Mouse (Mus musculus) stomach, postnatal 0 days (tissue): Measurements from ENCODE around the gene Ctnnd2. TPM values are rescaled to one million over a fixed set of nuclear protein-coding genes. Genes with fewer than 3 reads are reported as not detected.

Source experiments
- ATAC-seq: fragments of 200-750 bp; cut with Nextera tagmentation; 2 replicates; pipeline ENCODE4 v1.8.0; 2017; ENCODE audit not compliant: low FRiP score, low TSS enrichment
- DNase-seq: peaks from one replicate; pipeline ENCODE4 v3.0.0-alpha.2; 2016; ENCODE audit warnings: low spot score
- H3K27ac ChIP-seq: fragments of 300-500 bp; sonication (generic); replicated peaks from 2 replicates; pipeline ENCODE4 v1.5.1; 2014; ENCODE audit warnings: mild to moderate bottlenecking, control low read depth
- H3K27me3 ChIP-seq: fragments of 300-500 bp; sonication (generic); 2 replicates; pipeline ENCODE4 v1.6.1; 2014; ENCODE audit warnings: low read length; ENCODE audit not compliant: control insufficient read depth, insufficient read depth
- H3K36me3 ChIP-seq: fragments of 300-500 bp; sonication (generic); 2 replicates; pipeline ENCODE4 v1.6.1; 2014; ENCODE audit warnings: low read length, mixed read lengths; ENCODE audit not compliant: control insufficient read depth, insufficient read depth
- H3K4me1 ChIP-seq: fragments of 300-500 bp; sonication (generic); replicated peaks from 2 replicates; pipeline ENCODE4 v1.6.1; 2014; ENCODE audit warnings: antibody characterized with exemption; ENCODE audit not compliant: control insufficient read depth, insufficient read depth
- H3K4me2 ChIP-seq: fragments of 300-500 bp; sonication (generic); replicated peaks from 2 replicates; pipeline ENCODE4 v1.6.1; 2014; ENCODE audit warnings: low read depth, mild to moderate bottlenecking, control low read depth, moderate library complexity
- H3K4me3 ChIP-seq: fragments of 300-500 bp; sonication (generic); 2 replicates; pipeline ENCODE4 v1.5.1; 2014; ENCODE audit warnings: low read depth, low read length, control low read depth
- H3K9ac ChIP-seq: fragments of 300-500 bp; sonication (generic); 2 replicates; pipeline ENCODE4 v1.6.1; 2014; ENCODE audit warnings: mild to moderate bottlenecking, low read length, control low read depth, mixed read lengths
- H3K9me3 ChIP-seq: fragments of 300-500 bp; sonication (generic); 2 replicates; pipeline ENCODE4 v1.6.1; 2016; ENCODE audit warnings: low read length; ENCODE audit not compliant: control insufficient read depth
- CTCF ChIP-seq: IDR thresholded peaks from 2 replicates; pipeline ENCODE4 v1.5.1; 2016; ENCODE audit warnings: antibody characterized with exemption, low read depth, mild to moderate bottlenecking, moderate library complexity
- EP300 ChIP-seq: optimal IDR thresholded peaks from 2 replicates; pipeline ENCODE3; 2016; ENCODE audit warnings: antibody characterized with exemption
- WGBS: fragments of 180-500 bp; shearing (Covaris S2); extraction: QIAGEN DNeasy Blood & Tissue Kit; methylation state at CpG from one replicate; pipeline ENCODE4 v1.1.7; 2014; 5-methylcytosine and 5-hydroxymethylcytosine counted together
- polyA plus RNA-seq: library from polyadenylated mRNA; unstranded; fragments of >200 nt; fragmentation: Nextera tagmentation; extraction: Ambion mirVana; gene quantifications from 2 replicates; pipeline ENCODE4 v1.2.1, GENCODE M21; 2015

The Ctnnd2 gene
- polyA plus RNA-seq, 1 experiment from 2014 or later = 0.53 TPM

DNA sequence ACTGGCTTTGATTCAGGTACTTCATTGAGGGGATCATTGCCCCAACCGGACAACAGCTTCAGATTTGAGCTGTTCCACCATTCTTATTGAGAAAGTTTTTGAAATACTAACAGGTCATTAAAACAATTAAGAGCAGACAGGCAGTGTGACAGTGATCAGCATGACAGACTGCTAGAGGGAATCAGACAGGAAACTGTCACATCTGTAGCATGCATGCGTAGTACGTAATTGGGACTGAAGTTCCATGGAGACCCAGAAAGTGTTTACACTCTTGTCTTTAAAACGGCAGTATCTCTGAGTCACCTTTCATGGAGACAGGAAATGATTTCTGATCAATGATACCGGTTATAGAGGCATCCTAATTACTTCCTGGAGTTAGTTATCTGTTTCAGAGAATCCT lies 286.3 kb downstream of the Ctnnd2 start:
- no peak overlapping the region for H3K4me3 ChIP-seq
- no peaks in the 10 kb centered on the region for H3K9me3 ChIP-seq
- no peaks in the 10 kb centered on the region for H3K4me1 ChIP-seq
- H3K9ac ChIP-seq = no peak overlapping the region
- no peaks in the 10 kb centered on the region for H3K27me3 ChIP-seq
- no peaks in the 10 kb centered on the region for H3K36me3 ChIP-seq
- TF ChIP-seq EP300 (no peak), CTCF (no peak)
- H3K27ac ChIP-seq = no peak overlapping the region
- no peak for ATAC-seq
- WGBS = 60% methylated on average over 5 of the region's 5 CpGs
- no peak for DNase-seq
- no peak overlapping the region for H3K4me2 ChIP-seq

DNA sequence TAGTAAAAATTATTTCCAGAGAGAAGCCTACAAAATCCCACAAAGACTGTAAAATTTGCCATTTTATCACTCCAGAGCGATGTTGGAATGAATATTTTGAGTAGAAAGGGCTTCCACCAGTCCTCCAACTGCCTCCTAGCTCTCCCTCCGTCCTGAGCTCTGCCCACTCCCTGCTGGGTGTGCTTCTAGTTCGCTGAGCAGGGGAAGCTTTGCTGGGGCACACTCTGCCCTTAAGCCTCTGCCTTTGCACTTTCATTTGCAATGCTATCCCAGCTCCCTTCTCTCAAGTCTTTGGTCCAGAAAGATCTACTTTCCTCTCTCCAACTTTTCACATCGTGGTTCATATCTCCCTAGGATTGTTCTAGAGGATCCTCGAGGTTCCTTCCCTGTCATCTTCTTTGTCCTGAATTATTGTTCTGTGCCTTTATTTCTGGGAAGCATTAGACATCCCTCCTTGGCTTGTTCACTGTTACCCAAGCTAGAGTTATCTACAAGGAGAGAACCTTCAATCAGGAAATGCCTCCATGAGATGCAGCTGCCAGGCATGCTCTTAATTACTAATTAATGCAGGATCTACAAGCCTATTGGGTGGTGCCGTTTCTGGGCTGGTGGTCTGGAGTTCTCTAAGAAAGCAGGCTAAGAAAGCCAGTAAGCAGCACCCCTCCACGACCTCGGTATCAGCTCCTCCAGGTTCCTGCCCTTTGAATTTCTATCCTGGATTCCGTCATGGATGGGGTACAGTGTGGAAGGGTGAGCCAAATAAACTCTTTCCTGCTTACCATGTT lies 288.1 kb downstream of the Ctnnd2 start:
- no peak for TF ChIP-seq CTCF
- DNase-seq (no peak), ATAC-seq (no peak)
- no peak overlapping the region for H3K4me2 ChIP-seq
- H3K4me1 ChIP-seq = no peaks in the 10 kb centered on the region
- H3K27me3 ChIP-seq = no peaks in the 10 kb centered on the region
- 58% methylated on average over 9 of the region's 9 CpGs for WGBS
- no peaks in the 10 kb centered on the region for H3K36me3 ChIP-seq
- no peak overlapping the region for H3K4me3 ChIP-seq
- no peaks in the 10 kb centered on the region for H3K9me3 ChIP-seq
- H3K9ac ChIP-seq = no peak overlapping the region
- no peak overlapping the region for H3K27ac ChIP-seq

DNA sequence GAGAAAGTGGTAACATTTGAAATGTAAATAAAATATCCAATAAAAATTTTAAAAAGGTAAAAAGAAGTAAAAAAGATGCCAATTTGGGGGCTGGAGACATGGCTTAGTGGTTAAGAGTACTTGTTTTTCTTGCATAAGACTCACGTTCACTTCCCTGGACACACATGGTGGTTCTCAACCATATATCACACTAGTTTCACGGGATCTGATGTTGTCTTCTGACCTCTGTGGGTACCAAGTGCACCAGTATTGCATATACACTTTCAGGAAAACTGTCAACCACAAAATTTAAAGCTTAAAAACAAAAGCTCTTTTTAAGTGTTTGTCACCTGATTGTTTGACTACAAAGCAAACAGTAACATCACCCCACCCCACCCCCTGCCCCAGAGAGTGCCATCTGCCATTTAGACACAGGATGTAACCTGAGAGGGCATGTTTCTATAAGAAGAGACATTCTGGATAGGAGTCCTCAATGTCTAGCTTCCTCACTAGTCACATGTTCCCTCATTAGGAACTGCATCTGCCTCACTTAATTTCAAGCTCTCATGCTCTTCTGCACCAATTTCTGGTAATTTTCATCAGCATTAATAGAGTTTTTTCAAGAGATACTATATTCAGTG lies 290.5 kb downstream of the Ctnnd2 start:
- Histone ChIP-seq H3K27ac (no peak overlapping the region), H3K4me3 (no peak overlapping the region), H3K4me2 (no peak overlapping the region), H3K4me1 (no peaks in the 10 kb centered on the region), H3K9ac (no peak overlapping the region), H3K36me3 (no peaks in the 10 kb centered on the region), H3K27me3 (no peaks in the 10 kb centered on the region), H3K9me3 (no peaks in the 10 kb centered on the region)
- 42% methylated on average over 2 of the region's 2 CpGs for WGBS
- TF ChIP-seq EP300 (no peak), CTCF (no peak)
- no peak for ATAC-seq
- no peak for DNase-seq

DNA sequence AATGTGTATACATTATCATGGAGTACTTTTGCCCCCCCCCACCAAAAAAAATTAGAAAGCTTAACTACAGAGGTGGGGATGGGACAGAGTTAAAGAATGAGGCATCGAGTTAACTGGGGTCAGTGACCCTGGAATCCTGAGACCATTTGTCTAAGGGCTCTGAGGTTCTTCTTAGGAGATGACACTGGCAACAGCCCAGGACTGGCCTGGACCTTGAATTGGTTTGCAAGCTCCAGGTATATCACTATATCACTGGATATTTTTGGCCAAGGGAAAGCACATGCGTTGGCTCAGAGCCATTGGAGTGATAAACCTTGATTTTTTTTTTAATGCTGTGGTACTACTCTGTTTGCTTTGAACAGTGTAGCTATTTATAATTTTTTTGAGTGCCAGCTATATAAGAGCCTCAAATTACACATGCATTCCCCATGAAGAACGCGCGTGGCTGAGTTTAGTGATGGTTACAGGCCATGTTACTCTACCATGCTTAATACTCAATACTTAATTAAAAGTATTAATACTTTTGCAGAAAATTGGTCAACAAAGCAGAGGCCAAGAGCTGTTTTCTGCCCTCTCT lies 291.2 kb downstream of the Ctnnd2 start:
- TF ChIP-seq EP300 = no peak
- no peak for TF ChIP-seq CTCF
- Histone ChIP-seq H3K4me2 (no peak overlapping the region), H3K27ac (no peak overlapping the region), H3K4me1 (no peaks in the 10 kb centered on the region), H3K9me3 (no peaks in the 10 kb centered on the region), H3K36me3 (no peaks in the 10 kb centered on the region), H3K27me3 (no peaks in the 10 kb centered on the region), H3K4me3 (no peak overlapping the region), H3K9ac (no peak overlapping the region)
- no peak for ATAC-seq
- 75% methylated on average over 5 of the region's 5 CpGs for WGBS
- no peak for DNase-seq

DNA sequence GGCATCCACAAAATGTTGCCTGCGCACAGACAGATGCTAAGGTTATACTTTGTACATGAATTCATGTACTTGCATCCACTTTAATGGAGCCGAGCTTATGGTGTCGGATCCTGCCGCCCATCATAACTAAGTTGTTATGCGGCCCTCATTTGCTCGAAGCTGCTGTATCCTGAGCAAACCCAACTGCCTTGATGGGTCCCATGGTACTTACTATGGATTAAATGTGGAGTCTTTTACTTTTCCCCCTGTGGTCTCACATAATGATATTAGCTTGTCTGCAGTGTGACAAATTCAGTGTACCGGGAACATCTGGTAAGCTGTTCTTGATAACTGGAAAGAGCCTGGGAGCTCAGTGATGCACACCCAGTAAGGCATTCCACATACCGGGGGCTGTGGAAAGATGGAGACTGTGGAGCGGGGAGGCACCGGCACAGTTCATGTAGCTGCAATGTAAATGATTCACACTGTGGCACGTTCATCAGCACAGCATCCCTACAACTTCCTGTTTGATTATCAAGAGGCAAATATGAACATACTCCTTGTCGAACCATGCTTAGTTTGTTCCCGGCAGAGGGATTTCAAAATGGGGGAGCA lies 294.7 kb downstream of the Ctnnd2 start:
- Histone ChIP-seq H3K9me3 (no peaks in the 10 kb centered on the region), H3K27ac (no peak overlapping the region), H3K4me2 (no peak overlapping the region), H3K27me3 (no peaks in the 10 kb centered on the region), H3K4me1 (no peaks in the 10 kb centered on the region), H3K9ac (no peak overlapping the region), H3K4me3 (no peak overlapping the region), H3K36me3 (no peaks in the 10 kb centered on the region)
- WGBS = 75% methylated on average over 13 of the region's 13 CpGs
- no peak for ATAC-seq
- no peak for TF ChIP-seq CTCF
- TF ChIP-seq EP300 = no peak
- no peak for DNase-seq

DNA sequence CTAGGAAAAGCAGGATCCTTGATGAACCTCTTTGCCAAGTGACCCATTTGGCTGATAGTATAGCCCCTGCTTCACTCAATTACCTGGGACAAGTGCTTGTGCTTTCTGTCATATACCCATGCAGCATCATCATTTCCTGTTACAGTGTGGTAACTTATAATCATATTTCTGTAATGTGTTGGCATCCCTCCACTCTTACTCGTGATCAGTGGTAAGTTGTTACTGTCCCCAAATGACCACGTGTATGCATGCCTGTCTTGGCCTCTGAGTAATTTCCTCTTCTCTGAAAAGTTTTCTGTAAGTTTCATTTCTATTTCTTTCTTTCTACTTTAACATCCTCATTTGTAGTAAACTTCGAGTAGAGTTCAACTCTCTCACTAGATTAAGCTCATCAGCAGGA lies 296.4 kb downstream of the Ctnnd2 start:
- Histone ChIP-seq H3K27ac (no peak overlapping the region), H3K4me2 (no peak overlapping the region), H3K36me3 (no peaks in the 10 kb centered on the region), H3K4me1 (no peaks in the 10 kb centered on the region), H3K9me3 (no peaks in the 10 kb centered on the region), H3K9ac (no peak overlapping the region), H3K4me3 (no peak overlapping the region), H3K27me3 (no peaks in the 10 kb centered on the region)
- no peak for DNase-seq
- 70% methylated on average over 3 of the region's 3 CpGs for WGBS
- no peak for ATAC-seq
- TF ChIP-seq CTCF = no peak
- TF ChIP-seq EP300 = no peak
